Mouse (Mus musculus) myocyte (in vitro differentiated cells): ENCODE measurements around the gene Sebox.

ENCODE experiments used
- CEBPB ChIP-seq: IDR thresholded peaks from 2 replicates; pipeline ENCODE4 v1.6.1; 2011; ENCODE audit warnings: mild to moderate bottlenecking, moderate library complexity; ENCODE audit not compliant: poor library complexity, insufficient read depth, severe bottlenecking
- E2F4 ChIP-seq: IDR thresholded peaks from one replicate; pipeline ENCODE4 v1.6.1; 2011; ENCODE audit warnings: mild to moderate bottlenecking, control low read depth, moderate library complexity; ENCODE audit not compliant: insufficient read depth
- MAX ChIP-seq: IDR thresholded peaks from one replicate; pipeline ENCODE4 v1.6.1; 2011; ENCODE audit warnings: low read depth, mild to moderate bottlenecking, control low read depth
- MYOD1 ChIP-seq, 3 experiments: IDR thresholded peaks; one replicate each; pipeline ENCODE4 v1.6.1; 2011; ENCODE audit warnings: control low read depth in 2 of 3, low read depth in 2 of 3, mild to moderate bottlenecking in 2 of 3, moderate library complexity in 1 of 3; ENCODE audit not compliant: insufficient read length in 2 of 3, control insufficient read depth in 1 of 3
- POLR2A ChIP-seq: IDR thresholded peaks from one replicate; pipeline ENCODE4 v1.6.1; 2011; ENCODE audit warnings: low read depth, mild to moderate bottlenecking, control low read depth, moderate library complexity; ENCODE audit not compliant: insufficient read length
- REST ChIP-seq: IDR thresholded peaks from one replicate; pipeline ENCODE4 v1.6.1; 2011; ENCODE audit warnings: mild to moderate bottlenecking, control low read depth, moderate library complexity; ENCODE audit not compliant: insufficient read depth, insufficient read length
- SRF ChIP-seq: IDR thresholded peaks from one replicate; pipeline ENCODE4 v1.6.1; 2011; ENCODE audit warnings: low read depth; ENCODE audit not compliant: control insufficient read depth, insufficient read length
- TCF12 ChIP-seq: IDR thresholded peaks from one replicate; pipeline ENCODE4 v1.6.1; 2011; ENCODE audit warnings: mild to moderate bottlenecking, control low read depth; ENCODE audit not compliant: poor library complexity, insufficient read depth, severe bottlenecking
- TCF3 ChIP-seq: IDR thresholded peaks from one replicate; pipeline ENCODE4 v1.6.1; 2011; ENCODE audit warnings: low read depth, control low read depth; ENCODE audit not compliant: insufficient read length
- USF1 ChIP-seq: IDR thresholded peaks from one replicate; pipeline ENCODE4 v1.6.1; 2011; ENCODE audit warnings: low read depth, mild to moderate bottlenecking, control low read depth, moderate library complexity

- no peak for TF ChIP-seq SRF
- no peak for TF ChIP-seq POLR2A
- TF ChIP-seq MAX: no peak
- TF ChIP-seq USF1: no peak
- no peak for TF ChIP-seq MYOD1 (IDR thresholded peaks at IDR 0.05; ENCODE audit: control insufficient read depth in 1 of 3, insufficient read length in 2 of 3, low read depth in 2 of 3)
- no peak for TF ChIP-seq TCF12
- no peak for TF ChIP-seq TCF3
- no peak for TF ChIP-seq REST
- TF ChIP-seq CEBPB: no peak
- TF ChIP-seq E2F4: no peak
Measured at GRCm38 (mm10) chr11:78531046-78531445, 27.8 kb downstream of the Sebox start.
